Mouse (Mus musculus) bone marrow macrophage, adult 2 months (primary cell): ENCODE data around the gene Tnfrsf13c. TPM values are rescaled to one million over a fixed set of nuclear protein-coding genes. Genes with fewer than 3 reads are reported as not detected.

Experiments
- H3K27ac ChIP-seq: 2 replicates; pipeline ENCODE4 v1.5.1; 2012; ENCODE audit warnings: low read depth, low read length; ENCODE audit not compliant: insufficient read depth
- H3K4me1 ChIP-seq: 2 replicates; pipeline ENCODE4 v1.6.1; 2012; ENCODE audit warnings: low read length; ENCODE audit not compliant: control insufficient read depth, insufficient read depth
- H3K4me3 ChIP-seq: 2 replicates; pipeline ENCODE4 v1.5.1; 2012; ENCODE audit warnings: mild to moderate bottlenecking, low read length, moderate library complexity; ENCODE audit not compliant: insufficient read depth
- CTCF ChIP-seq: IDR thresholded peaks from 2 replicates; pipeline ENCODE4 v1.5.1; 2012; ENCODE audit warnings: low read depth, mild to moderate bottlenecking, low read length, moderate library complexity
- POLR2A ChIP-seq: IDR thresholded peaks from 2 replicates; pipeline ENCODE4 v1.6.1; 2012; ENCODE audit warnings: mild to moderate bottlenecking, low read depth, low read length, borderline replicate concordance
- polyA plus RNA-seq: library from polyadenylated mRNA; stranded (reverse); fragments of >200 nt; gene quantifications from 2 replicates; pipeline ENCODE4 v1.2.4, GENCODE M21; 2012; ENCODE audit not compliant: missing spikeins, insufficient read depth, insufficient read length

The Tnfrsf13c gene
- not detected in 2 replicates for polyA plus RNA-seq

- H3K27ac ChIP-seq: no peak within 1 kb of the TSS
- no peak for TF ChIP-seq POLR2A
- TF ChIP-seq CTCF: no peak
- H3K4me3 ChIP-seq: peak within 1 kb of the TSS; percentile 35
- peaks cover 7% of the 10 kb centered on the region for H3K4me1 ChIP-seq
Observed at GRCm38 (mm10) chr15:82223657-82224601, at the start of gene Tnfrsf13c. Gene Tnfrsf13c, minus strand, starts transcription at chr15:82224369.

GRCm38 (mm10) chr15:82272295-82272694 lies 48.1 kb upstream of the Tnfrsf13c start:
- Histone ChIP-seq H3K4me3 (no peak overlapping the region), H3K27ac (no peak overlapping the region), H3K4me1 (no peaks in the 10 kb centered on the region)
- TF ChIP-seq POLR2A: no peak
- no peak for TF ChIP-seq CTCF

- TF ChIP-seq CTCF (peak; percentile 64; the same call in 1 of the 2 replicates), POLR2A (no peak)
- Histone ChIP-seq H3K4me3 (no peak overlapping the region), H3K4me1 (no peaks in the 10 kb centered on the region), H3K27ac (no peak overlapping the region)
Observed at GRCm38 (mm10) chr15:82271201-82271600, 47.0 kb upstream of the Tnfrsf13c start.

GRCm38 (mm10) chr15:82268783-82269182 lies 44.6 kb upstream of the Tnfrsf13c start:
- Histone ChIP-seq H3K27ac (no peak overlapping the region), H3K4me3 (no peak overlapping the region), H3K4me1 (no peaks in the 10 kb centered on the region)
- TF ChIP-seq CTCF (no peak), POLR2A (no peak)

- no peaks in the 10 kb centered on the region for H3K4me1 ChIP-seq
- H3K27ac ChIP-seq: no peak overlapping the region
- TF ChIP-seq CTCF (no peak), POLR2A (no peak)
- no peak overlapping the region for H3K4me3 ChIP-seq
Observed at GRCm38 (mm10) chr15:82268185-82268584, 44.0 kb upstream of the Tnfrsf13c start.

- Histone ChIP-seq H3K27ac (no peak overlapping the region), H3K4me3 (no peak overlapping the region), H3K4me1 (no peaks in the 10 kb centered on the region)
- TF ChIP-seq CTCF (peak; percentile 97), POLR2A (no peak)
Observed at GRCm38 (mm10) chr15:82266356-82266755, 42.2 kb upstream of the Tnfrsf13c start.

- Histone ChIP-seq H3K4me1 (no peaks in the 10 kb centered on the region), H3K27ac (no peak overlapping the region)
- TF ChIP-seq POLR2A (no peak), CTCF (peak; percentile 99)
Observed at GRCm38 (mm10) chr15:82259510-82259909, 35.3 kb upstream of the Tnfrsf13c start.

GRCm38 (mm10) chr15:82255944-82256383 lies 31.8 kb upstream of the Tnfrsf13c start:
- TF ChIP-seq CTCF (no peak), POLR2A (no peak)
- H3K4me1 ChIP-seq: no peaks in the 10 kb centered on the region
- H3K27ac ChIP-seq: no peak overlapping the region
- H3K4me3 ChIP-seq: no peak overlapping the region

More at GRCm38 (mm10) chr15:82259510-82259909, 35.3 kb upstream of the Tnfrsf13c start:
- H3K4me3 ChIP-seq: no peak overlapping the region

GRCm38 (mm10) chr15:82255248-82255647 lies 31.1 kb upstream of the Tnfrsf13c start:
- Histone ChIP-seq H3K4me1 (no peaks in the 10 kb centered on the region), H3K27ac (no peak overlapping the region), H3K4me3 (no peak overlapping the region)
- no peak for TF ChIP-seq CTCF
- no peak for TF ChIP-seq POLR2A

- Histone ChIP-seq H3K4me3 (no peak within 1 kb of the TSS), H3K27ac (no peak within 1 kb of the TSS), H3K4me1 (peaks cover 3% of the 10 kb centered on the region; the same call in 1 of the 2 replicates)
- TF ChIP-seq CTCF (no peak), POLR2A (no peak)
Observed at GRCm38 (mm10) chr15:82252097-82252496, 27.9 kb upstream of the Tnfrsf13c start, which contains the start of gene 1500009C09Rik. Gene 1500009C09Rik, plus strand, starts transcription at chr15:82252397.
